ENCODE assay signal across 8 mouse cellular contexts in genomic region chr17:28008565-28008981, GRCm38 (mm10).
DNase-seq lines count a peak whose midpoint lies in the region; ATAC-seq and TF ChIP-seq lines count a peak whose summit lies in the region.

No protein-coding gene starts in this region.

- H3K4me1 ChIP-seq in lung, embryonic 14.5 days (ENCODE audit: insufficient read depth), result peaks cover 31% of the 10 kb centered on the region
- H3K4me1 ChIP-seq in hindbrain, embryonic 15.5 days (replicated peaks), result peaks cover 50% of the 10 kb centered on the region

- H3K4me3 ChIP-seq in lung, embryonic 14.5 days (ENCODE audit: low read depth, low read length), result peak overlapping the region; percentile 20
- no peak overlapping the region for H3K4me3 ChIP-seq in hindbrain, embryonic 15.5 days
- no peak overlapping the region for H3K4me3 ChIP-seq in myocyte

- peak overlapping the region; percentile 44; the same call in 1 of the 2 replicates for H3K9ac ChIP-seq in lung, embryonic 14.5 days
- no peak overlapping the region for H3K9ac ChIP-seq in hindbrain, embryonic 15.5 days

- H3K4me2 ChIP-seq in lung, embryonic 14.5 days, result peak overlapping the region; percentile 58
- H3K4me2 ChIP-seq in hindbrain, embryonic 15.5 days, result peak overlapping the region; percentile 38; the same call in 1 of the 2 replicates
- H3K4me2 ChIP-seq in myocyte (ENCODE audit: low read depth), result peak overlapping the region; percentile 24

- no peak for TF ChIP-seq POLR2A in myocyte (IDR thresholded peaks at IDR 0.05; ENCODE audit: insufficient read length, low read depth)

- peak; percentile 20 for DNase-seq in lung, embryonic 14.5 days
- no peak for DNase-seq in lung, postnatal 25 days (ENCODE audit: low spot score)
- DNase-seq in gastrocnemius, adult 8-10 months (ENCODE audit: low spot score in 2 of 2), result peak; percentile 47 to 51
- DNase-seq in embryo, embryonic 10 days (ENCODE audit: low spot score), result no peak
- no peak for DNase-seq in right cerebral cortex, postnatal 36 days (ENCODE audit: low spot score in 2 of 2)
- DNase-seq in spleen, adult 18-20 months, result no peak

- no peak for ATAC-seq in lung, embryonic 14.5 days (ENCODE audit: insufficient read depth)
- ATAC-seq in hindbrain, embryonic 15.5 days (ENCODE audit: low FRiP score, low read depth), result no peak

- TF ChIP-seq CTCF in lung, embryonic 14.5 days (IDR thresholded peaks at IDR 0.05; ENCODE audit: low read depth), result no peak

- no peak overlapping the region for H3ac ChIP-seq in myocyte (ENCODE audit: control insufficient read depth, insufficient read length)

- 55% methylated on average over 8 of the region's 8 CpGs for WGBS in lung, embryonic 14.5 days
- 65% methylated on average over 8 of the region's 8 CpGs for WGBS in hindbrain, embryonic 15.5 days

- no peaks in the 10 kb centered on the region for H3K27me3 ChIP-seq in lung, embryonic 14.5 days (ENCODE audit: insufficient read depth, low read length)
- no peaks in the 10 kb centered on the region for H3K27me3 ChIP-seq in hindbrain, embryonic 15.5 days
- H3K27me3 ChIP-seq in myocyte (ENCODE audit: control insufficient read depth, insufficient read depth, insufficient read length), result no peaks in the 10 kb centered on the region

- H3K79me2 ChIP-seq in myocyte (ENCODE audit: control insufficient read depth, insufficient read depth), result no peaks in the 10 kb centered on the region

- H3K36me3 ChIP-seq in lung, embryonic 14.5 days (ENCODE audit: insufficient read depth), result peaks cover 18% of the 10 kb centered on the region
- H3K36me3 ChIP-seq in hindbrain, embryonic 15.5 days, result 0 out of 2 replicates have a peak, but pooled peaks cover 4% of the 10 kb centered on the region
- no peaks in the 10 kb centered on the region for H3K36me3 ChIP-seq in myocyte (ENCODE audit: control insufficient read depth, insufficient read depth)

- no peaks in the 10 kb centered on the region for H3K9me3 ChIP-seq in lung, embryonic 14.5 days (ENCODE audit: low read depth, low read length)
- H3K9me3 ChIP-seq in hindbrain, embryonic 15.5 days, result no peaks in the 10 kb centered on the region

- H3K27ac ChIP-seq in lung, embryonic 14.5 days (ENCODE audit: low read depth), result peak overlapping the region; percentile 97; the same call in 1 of the 2 replicates
- 0 out of 2 replicates have a peak overlapping the region, but pooled peaks have one; percentile 4 for H3K27ac ChIP-seq in hindbrain, embryonic 15.5 days (replicated peaks)

TF ChIP-seq in myocyte, 11 proteins besides CTCF, POLR2A, EP300 and RAD21:
- TF ChIP-seq MYOD1 (IDR thresholded peaks at IDR 0.05; ENCODE audit: control insufficient read depth in 1 of 3, insufficient read length in 2 of 3, low read depth in 2 of 3) (peak; percentile 8 to 86 (median 53)), REST (IDR thresholded peaks at IDR 0.05; ENCODE audit: insufficient read depth, insufficient read length) (no peak), MYOG (IDR thresholded peaks at IDR 0.05; ENCODE audit: control insufficient read depth in 1 of 3, insufficient read depth in 1 of 3, insufficient read length in 2 of 3, low read depth in 2 of 3) (peak; percentile 22 to 83 (median 66))

Comparison
In these comparisons a context has a peak if more than half of its experiments do, and no peak if none do; other contexts are left out.
1. DNase-seq: peak in lung, embryonic 14.5 days (single experiment) and gastrocnemius, adult 8-10 months (2 of 2); none in lung, postnatal 25 days (single experiment), embryo, embryonic 10 days (single experiment), right cerebral cortex, postnatal 36 days (0 of 2) and spleen, adult 18-20 months (0 of 2).
2. Peak in every context shown above with its lines, with median percentiles within 50 percentile points of each other: H3K4me2 ChIP-seq.